Mouse (Mus musculus) CH12.LX (cell line): Measurements from ENCODE around the gene Uggt2.

Experiments used
- EP300 ChIP-seq: IDR thresholded peaks from 2 replicates; pipeline ENCODE4 v1.6.1; 2011; ENCODE audit warnings: low read length, improper control_type of control experiment
- GABPA ChIP-seq: IDR thresholded peaks from 2 replicates; pipeline ENCODE4 v1.6.1; 2012; ENCODE audit warnings: low read depth, low read length, improper control_type of control experiment, inconsistent platforms; ENCODE audit not compliant: insufficient replicate concordance
- HCFC1 ChIP-seq: IDR thresholded peaks from 2 replicates; pipeline ENCODE4 v1.6.1; 2012; ENCODE audit warnings: low read depth, mild to moderate bottlenecking, inconsistent platforms, low read length, improper control_type of control experiment
- POLR2A ChIP-seq: IDR thresholded peaks from 2 replicates; pipeline ENCODE4 v1.6.1; 2011; ENCODE audit warnings: low read depth, mild to moderate bottlenecking, improper control_type of control experiment, low read length
- SMC3 ChIP-seq: IDR thresholded peaks from 2 replicates; pipeline ENCODE4 v1.6.1; 2011; ENCODE audit warnings: low read depth, low read length, improper control_type of control experiment
- USF1 ChIP-seq: IDR thresholded peaks from 2 replicates; pipeline ENCODE4 v1.6.1; 2014; ENCODE audit warnings: low read depth, mild to moderate bottlenecking, inconsistent platforms, low read length, improper control_type of control experiment

DNA sequence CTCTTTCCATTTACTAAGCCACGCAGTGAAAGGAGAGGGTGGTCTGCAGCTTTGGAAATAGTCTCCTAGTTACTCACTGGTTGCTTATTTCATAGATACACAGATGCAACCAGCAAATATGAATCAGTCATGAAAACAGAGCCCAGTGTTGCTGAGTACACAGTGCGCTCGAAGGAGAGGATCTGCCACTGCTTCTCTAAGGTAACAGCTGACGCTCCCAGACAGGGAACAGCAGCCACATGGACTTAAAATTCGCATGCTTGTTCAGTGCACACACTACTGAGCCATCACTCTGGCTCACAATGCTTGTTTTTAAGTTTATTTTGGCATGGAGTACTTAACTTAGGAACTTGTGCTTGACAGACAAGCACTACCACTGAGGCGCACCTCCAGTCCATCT, 127.0 kb downstream of the Uggt2 start:
- TF ChIP-seq USF1 (no peak), POLR2A (no peak), GABPA (no peak), SMC3 (no peak), HCFC1 (no peak), EP300 (no peak)
